Mouse (Mus musculus) forelimb bud, embryonic 11.5 days (tissue): ENCODE data around the gene Ssxb9.
"Not testable (repeated sequence)": the region's sequence is repeated elsewhere in the genome, so short reads cannot be mapped to it uniquely, and the experiment has no call there.

Experiments
- DNase-seq: peaks from one replicate; pipeline ENCODE4 v3.0.0-alpha.2; 2012; ENCODE audit warnings: low read depth, low spot score

Ssxb9 gene

DNA sequence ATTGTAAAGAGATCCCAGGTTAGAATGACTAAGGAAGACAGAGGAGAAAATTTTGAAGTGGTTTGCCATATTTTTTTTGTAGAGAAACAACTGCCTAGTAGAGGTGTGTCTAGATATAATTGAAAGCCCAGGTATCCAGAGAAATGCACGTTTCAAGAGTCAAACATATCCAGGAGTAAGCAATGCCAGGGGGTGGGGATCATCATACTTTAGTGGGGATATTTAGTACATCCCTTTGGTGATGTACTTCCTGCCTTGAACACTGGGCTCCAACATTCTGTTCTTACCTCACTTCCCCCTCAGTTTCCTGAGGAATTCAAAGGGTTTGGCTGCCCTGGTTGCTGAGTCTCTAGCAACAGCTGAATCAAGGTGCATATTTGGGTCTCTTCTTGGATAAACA, at the start of gene Ssxb9:
Ssxb9 (plus strand) TSS at position 301 of the 400 bp plus-strand sequence.
- DNase-seq = not testable (repeated sequence)

DNA sequence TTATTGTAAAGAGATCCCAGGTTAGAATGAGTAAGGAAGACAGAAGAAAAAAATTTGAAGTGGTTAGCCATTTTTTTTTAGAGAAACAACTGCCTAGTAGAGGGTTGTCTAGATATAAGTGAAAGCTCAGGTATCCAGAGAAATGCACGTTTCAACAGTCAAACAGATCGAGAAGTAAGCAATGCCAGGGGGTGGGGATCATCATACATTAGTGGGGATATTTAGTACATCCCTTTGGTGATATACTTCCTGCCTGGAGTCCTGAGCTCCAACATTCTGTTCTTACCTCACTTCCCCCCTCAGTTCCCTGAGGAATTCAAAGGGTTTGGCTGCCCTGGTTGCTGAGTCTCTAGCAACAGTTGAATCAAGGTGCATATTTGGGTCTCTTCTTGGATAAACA, 39.7 kb upstream of the Ssxb9 start, which contains the start of gene Ssxb10:
Ssxb10 (plus strand) TSS at position 301 of the 400 bp plus-strand sequence.
- no peak for DNase-seq

DNA sequence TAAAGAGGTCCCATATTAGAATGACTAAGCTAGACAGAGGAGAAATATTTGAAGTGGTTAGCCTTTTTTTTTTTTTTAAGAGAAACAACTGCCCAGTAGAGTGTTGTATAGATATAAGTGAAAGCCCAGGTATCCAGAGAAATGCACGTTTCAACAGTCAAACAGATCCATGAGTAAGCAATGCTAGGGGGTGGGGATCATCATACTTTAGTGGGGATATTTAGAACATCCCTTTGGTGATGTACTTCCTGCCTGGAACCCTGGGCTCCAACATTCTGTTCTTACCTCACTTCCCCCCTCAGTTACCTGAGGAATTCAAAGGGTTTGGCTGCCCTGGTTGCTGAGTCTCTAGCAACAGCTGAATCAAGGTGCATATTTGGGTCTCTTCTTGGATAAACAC, 46.2 kb downstream of the Ssxb9 start, which contains the start of gene Ssxb1:
Ssxb1 (plus strand) TSS at position 301 of the 400 bp plus-strand sequence.
- DNase-seq = not testable (repeated sequence)
